Mouse (Mus musculus) gastrocnemius, postnatal 10 days (tissue): ENCODE measurements at regions not wholly inside any gene's neighbourhood (a gene's known extent, or its start where the extent isn't known, plus 50 kb on each side); places are given as distances from the start of the nearest gene placed in this dataset.

Experiments used
- DNase-seq: peaks from one replicate; pipeline ENCODE4 v3.0.0; 2021; ENCODE audit warnings: mixed read lengths

GRCm38 (mm10) chr12:16139152-16139551, 322.4 kb upstream of the Trib2 start:
- no peak for DNase-seq

GRCm38 (mm10) chr12:16137801-16138200, 321.1 kb upstream of the Trib2 start:
- no peak for DNase-seq

- no peak for DNase-seq
These were observed 319.5 kb upstream of the Trib2 start for GRCm38 (mm10) chr12:16136214-16136671.

- DNase-seq = no peak
These were observed 319.0 kb upstream of the Trib2 start for GRCm38 (mm10) chr12:16135602-16136213.

GRCm38 (mm10) chr12:16134446-16134845, 317.7 kb upstream of the Trib2 start:
- no peak for DNase-seq

GRCm38 (mm10) chr12:16133253-16133652, 316.5 kb upstream of the Trib2 start:
- no peak for DNase-seq

GRCm38 (mm10) chr12:16131740-16132077, 315.0 kb upstream of the Trib2 start:
- DNase-seq = no peak

DNA sequence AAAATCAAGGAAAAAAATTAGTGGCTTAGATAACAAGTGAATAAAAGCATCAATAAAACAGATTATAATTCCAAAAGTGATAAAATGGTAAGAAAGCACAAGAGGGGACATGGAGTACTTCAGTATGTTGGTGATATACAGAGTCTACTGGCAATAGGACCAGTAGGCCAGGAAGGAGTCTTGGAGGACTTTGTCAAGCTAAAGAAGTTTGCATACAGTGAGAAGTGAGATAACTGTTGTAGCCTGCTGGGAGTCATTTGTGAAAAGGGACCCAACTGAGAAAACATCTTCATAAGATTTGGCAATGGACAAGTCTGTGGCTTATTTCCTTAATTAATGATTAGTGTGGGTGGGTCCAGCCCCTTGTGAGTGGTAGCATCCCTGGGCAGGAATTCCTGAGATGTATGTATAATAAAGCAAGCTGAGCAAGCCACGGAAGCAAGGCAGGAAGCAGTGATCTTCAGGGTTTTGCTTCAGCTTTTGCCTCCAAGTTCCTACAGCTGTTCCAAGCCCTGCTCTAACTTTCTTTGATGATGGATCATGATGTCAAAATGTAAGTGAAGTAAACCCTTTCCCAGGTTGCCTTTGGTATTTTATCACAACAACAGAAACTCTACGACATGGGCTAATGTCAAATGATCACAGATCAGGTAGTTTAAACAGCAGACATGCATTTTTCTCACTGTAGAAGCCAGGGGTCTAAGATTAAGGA, 314.5 kb upstream of the Trib2 start:
- DNase-seq = no peak

GRCm38 (mm10) chr12:16130605-16131004, 313.9 kb upstream of the Trib2 start:
- DNase-seq = no peak

- DNase-seq = no peak
These were observed 313.2 kb upstream of the Trib2 start for GRCm38 (mm10) chr12:16129923-16130322.

- DNase-seq = no peak
These were observed 312.5 kb upstream of the Trib2 start for GRCm38 (mm10) chr12:16129243-16129642.

GRCm38 (mm10) chr12:16124906-16125305, 308.2 kb upstream of the Trib2 start:
- no peak for DNase-seq

- DNase-seq = no peak
These were observed 305.8 kb upstream of the Trib2 start for GRCm38 (mm10) chr12:16122353-16123127.

DNA sequence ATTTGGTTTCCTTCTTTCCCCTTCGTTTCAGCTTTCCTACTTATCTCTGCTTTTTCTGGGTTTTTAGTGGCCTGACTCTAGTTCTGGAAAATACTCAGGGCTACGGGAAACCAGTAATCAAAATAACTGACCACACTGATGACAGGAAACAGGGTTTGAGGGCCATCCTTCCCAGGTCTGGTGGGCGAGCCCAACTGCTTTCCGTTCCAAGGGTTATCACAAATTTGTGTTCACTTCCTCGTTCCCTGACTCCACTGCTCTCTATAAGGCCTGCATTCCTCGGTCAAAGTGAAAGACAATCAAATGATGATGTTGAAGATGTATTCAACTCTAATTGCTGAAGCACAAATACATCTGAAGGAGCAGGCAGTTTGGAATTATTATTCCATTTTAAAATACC, 305.1 kb upstream of the Trib2 start:
- no peak for DNase-seq

- DNase-seq = no peak
These were observed 302.0 kb upstream of the Trib2 start for GRCm38 (mm10) chr12:16118710-16119109.

DNA sequence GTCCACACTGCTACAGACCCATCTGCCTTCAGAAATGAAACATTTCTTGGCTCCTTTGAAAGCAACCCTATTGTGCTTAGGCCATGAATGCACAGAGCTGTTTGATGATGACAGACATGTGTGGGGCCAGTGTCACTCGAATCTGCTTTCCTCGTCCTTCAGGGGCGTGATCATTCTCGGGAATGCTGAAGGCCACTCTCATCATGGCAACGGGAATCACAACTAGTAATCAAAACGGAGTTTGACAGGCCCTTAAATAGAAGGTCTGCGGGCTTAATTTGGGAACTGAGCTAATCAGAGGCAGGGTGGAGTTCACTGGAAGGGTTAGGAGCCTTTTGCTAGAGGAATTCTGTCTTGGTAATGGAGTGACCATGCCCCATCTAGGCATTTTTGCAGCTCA, 290.2 kb upstream of the Trib2 start:
- DNase-seq = no peak

GRCm38 (mm10) chr12:16098840-16099239, 282.1 kb upstream of the Trib2 start:
- no peak for DNase-seq

GRCm38 (mm10) chr12:16092643-16093042, 275.9 kb upstream of the Trib2 start:
- DNase-seq = no peak

DNA sequence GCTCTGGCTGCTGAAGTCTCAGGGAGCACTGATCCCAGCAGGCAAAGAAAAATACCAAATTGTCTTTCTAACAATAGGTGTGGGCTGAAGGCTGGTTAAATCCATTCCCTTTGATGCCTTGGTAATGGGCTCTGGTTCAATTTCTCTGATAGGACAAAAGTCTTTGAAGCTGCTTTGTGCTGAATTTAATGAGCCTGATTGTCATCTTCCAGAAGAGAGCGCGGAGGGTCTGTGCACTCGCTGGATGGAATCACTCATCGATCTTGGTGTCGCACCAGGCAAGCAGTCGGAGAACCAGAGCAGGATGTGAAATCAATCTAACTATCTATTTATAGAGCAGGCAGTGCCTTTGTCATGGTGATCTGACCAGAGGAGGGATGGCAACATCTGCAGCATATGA, 274.6 kb upstream of the Trib2 start:
- no peak for DNase-seq

GRCm38 (mm10) chr12:16083176-16083575, 266.5 kb upstream of the Trib2 start:
- DNase-seq = no peak

GRCm38 (mm10) chr12:16077215-16077614, 260.5 kb upstream of the Trib2 start:
- no peak for DNase-seq

DNA sequence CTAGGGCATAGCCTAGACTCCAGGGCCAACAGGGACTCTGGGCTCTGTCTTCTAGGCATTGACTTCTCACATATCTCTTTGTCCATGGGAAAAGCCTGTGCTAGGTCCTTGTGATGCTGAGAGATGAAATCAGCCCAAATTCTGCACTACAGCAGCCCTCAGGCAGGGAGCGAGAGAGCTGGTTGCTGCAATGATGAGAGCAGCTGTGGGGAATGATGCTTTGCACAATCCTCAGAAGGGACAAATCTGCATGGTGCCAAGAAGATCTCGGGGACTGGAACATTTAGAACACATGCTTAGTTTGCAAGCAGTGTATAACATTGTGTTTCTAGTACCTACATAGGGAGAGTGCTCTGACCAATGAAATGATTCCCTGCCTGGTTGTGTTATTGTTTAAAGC, 259.2 kb upstream of the Trib2 start:
- DNase-seq = no peak

DNA sequence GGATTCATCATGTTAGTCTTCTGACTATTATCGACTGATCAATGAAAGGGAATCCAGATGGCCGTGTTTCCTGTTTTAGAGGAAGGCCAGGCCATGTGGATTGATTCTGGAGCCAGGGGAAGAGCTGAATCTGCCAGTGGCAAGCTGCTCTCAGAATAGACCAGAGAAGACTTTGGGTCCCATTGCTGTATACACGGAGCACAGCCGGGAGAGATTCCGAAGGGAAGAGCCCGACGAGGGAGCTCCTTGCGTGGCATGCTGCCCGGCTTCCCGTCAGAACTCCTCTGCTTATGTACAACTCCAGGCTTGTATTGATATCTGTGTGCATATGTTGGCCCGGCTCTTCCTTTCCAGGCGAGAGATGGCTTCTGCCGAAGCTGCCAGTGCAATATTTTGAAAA, 252.2 kb upstream of the Trib2 start:
- DNase-seq = no peak

- no peak for DNase-seq
These were observed 246.0 kb upstream of the Trib2 start for GRCm38 (mm10) chr12:16062689-16063088.
